Mouse (Mus musculus): Measurements from ENCODE around the gene Lsmem1.

Lsmem1 gene

DNA sequence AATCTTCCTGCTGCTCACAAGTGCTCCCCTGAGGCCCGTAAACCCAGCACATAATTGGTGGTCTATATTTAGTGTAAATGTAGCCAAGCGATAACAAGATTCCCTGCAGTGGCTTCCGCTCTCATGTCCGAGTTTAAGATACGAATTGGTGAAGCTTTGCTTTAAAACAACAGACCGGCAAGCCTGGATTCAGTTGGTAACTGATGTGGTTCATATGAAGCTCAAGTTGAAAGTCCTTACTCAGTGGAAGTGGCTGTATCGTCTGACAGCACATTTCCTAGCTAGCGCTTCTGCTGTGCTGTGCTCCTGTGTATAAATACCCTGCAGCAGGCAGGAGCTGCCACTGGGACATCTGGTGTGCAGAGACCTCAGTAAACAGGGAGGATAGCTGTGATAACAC is at the start of gene Lsmem1:
Lsmem1 (minus strand) TSS at position 189 of the 400 bp plus-strand sequence.
- DNase-seq (ENCODE audit: inconsistent age in 2 of 2, low spot score in 1 of 2), result peak in 1 of 2 experiments; percentile 46

DNA sequence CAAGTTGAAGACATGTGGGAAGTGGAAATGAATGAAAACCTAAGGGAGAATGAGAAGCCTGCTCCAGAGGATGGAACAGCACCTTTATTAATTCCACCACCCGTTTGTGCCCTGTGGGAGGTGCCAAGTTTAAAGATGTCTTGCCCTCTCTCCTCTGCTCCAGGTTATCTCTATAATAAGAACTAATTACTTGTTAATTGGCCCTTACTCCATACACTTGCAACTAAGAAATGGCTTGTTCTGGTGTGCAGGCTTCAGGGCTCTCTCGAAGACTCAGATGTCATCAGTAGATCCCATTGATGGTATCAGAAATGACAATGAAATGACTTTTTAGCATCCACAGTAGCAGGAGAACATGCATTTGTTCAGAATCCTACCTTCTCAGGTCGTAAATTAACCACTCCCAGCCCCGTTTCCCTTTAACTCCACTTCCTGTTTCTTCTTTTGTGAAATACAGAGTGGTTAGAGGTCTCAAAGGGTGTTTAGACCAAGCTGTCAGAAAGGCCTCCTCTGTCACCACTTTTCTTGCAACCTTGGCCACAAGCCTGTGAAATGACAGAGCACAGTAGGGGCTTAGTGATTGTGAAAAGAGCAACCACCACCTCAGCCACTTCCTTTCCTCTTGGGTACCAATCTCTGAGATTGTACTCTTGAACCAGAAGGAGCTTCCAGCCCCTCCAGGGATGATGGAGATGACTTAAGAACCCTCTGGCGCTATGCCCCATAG is 49.3 kb upstream of the Lsmem1 start, which contains the start of gene Ifrd1:
Ifrd1 (minus strand) TSS at position 51 of the 727 bp plus-strand sequence.
- DNase-seq (ENCODE audit: inconsistent age in 2 of 2, low spot score in 1 of 2), result peak in 1 of 2 experiments; percentile 48

DNA sequence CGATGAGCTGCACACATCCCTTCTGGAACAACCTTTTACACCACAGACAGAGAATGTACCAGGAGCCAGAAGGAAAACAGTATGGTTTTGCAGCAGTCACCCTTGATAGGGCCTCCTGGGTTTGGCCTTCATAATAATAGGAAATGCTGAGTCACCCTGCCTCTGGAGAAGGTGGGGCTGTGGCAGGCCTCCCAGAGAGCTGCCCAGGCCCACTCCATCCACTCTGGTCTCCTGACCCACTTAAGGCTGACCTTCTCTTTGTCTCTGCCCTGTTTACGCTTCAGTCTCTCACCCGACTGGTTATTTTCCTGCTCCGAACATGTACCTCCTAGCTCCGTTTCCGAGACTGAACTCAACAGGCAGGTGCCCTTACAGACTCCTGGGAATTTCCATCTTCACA is 48.7 kb upstream of the Lsmem1 start:
- DNase-seq (ENCODE audit: inconsistent age in 2 of 2, low spot score in 1 of 2), result peak; percentile 83 to 92

DNA sequence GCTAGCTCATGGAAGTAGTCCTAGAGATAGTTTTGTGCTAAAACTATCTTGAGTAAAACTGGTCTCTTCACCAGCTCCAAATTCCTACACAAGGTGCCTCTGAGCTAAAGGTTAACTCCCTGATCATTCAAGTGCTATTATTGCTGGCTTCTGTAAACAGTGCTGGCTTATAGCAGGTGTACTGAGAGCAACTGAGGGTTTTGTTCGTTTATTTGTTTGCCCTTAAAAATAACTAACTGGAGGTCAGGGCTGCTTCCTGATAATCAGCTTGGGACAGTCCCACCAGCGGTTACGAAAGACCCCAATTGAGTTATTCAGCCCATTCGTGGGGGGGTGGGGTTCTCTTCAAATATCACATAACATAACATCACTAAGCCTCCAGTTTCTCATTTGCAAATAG is 48.1 kb upstream of the Lsmem1 start:
- DNase-seq (ENCODE audit: inconsistent age in 2 of 2, low spot score in 1 of 2), result no peak

DNA sequence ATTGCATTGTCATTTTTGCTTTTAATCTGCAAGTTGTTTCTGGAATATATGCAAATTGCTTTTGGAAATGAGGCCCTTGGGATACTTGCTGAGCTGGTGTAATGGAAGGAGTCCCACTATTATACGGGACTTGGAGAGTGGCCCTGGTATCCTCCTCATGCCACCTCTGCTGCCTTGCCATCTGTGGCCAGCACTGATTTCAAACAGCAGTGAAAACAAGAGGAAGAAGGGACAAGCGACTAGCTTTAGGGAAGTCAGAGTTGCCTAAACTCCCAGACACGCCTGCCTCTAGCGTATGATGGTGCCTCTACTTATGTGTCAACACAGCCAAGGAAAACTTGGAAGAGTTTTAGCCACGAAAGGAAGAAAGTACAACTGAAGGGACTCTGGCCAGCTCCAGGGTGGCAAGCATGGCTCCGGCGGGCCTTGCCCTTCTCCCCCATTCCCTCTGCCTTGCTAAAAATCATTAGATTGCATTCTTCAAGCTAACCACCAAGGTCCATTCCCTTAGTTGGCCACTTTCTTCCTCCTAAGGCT is 46.2 kb upstream of the Lsmem1 start:
- peak in 1 of 2 experiments; percentile 49 for DNase-seq (ENCODE audit: inconsistent age in 2 of 2, low spot score in 1 of 2)

DNA sequence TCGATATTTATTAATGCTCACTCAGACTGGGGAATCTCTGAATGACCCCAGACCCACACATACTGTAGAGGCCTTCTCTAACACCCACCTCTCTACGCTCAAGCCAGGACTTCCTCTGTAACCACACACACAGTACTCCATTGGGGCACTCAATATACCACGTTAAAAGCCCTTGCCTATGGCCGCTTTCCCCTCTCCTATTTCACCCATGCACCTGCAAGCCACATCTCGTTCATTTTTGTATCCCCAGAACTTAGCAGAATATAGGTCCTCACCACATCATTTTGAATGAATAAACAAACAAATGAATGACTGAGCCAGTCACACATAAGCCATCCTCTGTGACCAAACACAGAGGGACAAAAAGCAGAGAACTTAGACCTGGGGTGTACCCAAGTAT is 45.6 kb upstream of the Lsmem1 start:
- peak in 1 of 2 experiments; percentile 26 for DNase-seq (ENCODE audit: inconsistent age in 2 of 2, low spot score in 1 of 2)

DNA sequence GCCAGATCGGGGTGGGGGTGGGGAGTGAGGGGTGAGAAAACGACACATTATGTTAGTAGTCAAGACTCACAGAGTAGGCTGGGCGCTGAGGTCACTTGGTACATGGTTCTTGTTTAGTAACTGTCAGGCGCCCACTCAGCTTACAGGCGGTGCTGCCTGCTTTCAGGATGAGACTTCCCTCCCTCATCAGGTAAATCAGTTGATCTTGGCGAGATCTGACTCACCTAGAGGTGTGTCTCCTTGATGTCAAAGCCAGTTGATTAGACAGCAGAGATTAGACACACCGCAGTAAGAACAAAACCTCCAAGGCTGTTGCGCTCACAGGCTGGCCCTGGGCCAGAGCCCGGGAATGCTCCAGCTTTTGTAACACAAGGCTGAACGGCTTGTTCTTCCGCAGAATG is 44.5 kb upstream of the Lsmem1 start:
- peak; percentile 93 to 96 for DNase-seq (ENCODE audit: inconsistent age in 2 of 2, low spot score in 1 of 2)

DNA sequence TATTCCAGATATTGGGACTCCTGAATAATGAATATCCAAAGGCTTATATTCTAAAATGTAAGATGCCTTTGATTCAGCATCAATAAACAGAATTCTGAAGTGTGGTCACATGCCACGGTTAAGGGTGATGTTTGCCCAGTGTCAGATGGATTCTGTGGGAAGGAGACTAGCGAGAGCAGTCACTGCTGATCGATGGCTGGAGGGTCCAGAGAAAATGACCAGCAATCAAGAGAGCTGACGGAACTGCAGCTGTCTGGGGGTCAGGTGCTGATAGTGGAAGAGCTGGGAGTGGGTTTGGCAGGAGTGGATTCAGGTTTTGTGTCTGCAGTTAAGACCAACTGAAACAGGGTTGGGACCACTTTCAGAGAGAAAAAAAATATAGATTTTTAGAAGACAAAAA is 44.0 kb upstream of the Lsmem1 start:
- peak in 1 of 2 experiments; percentile 38 for DNase-seq (ENCODE audit: inconsistent age in 2 of 2, low spot score in 1 of 2)

DNA sequence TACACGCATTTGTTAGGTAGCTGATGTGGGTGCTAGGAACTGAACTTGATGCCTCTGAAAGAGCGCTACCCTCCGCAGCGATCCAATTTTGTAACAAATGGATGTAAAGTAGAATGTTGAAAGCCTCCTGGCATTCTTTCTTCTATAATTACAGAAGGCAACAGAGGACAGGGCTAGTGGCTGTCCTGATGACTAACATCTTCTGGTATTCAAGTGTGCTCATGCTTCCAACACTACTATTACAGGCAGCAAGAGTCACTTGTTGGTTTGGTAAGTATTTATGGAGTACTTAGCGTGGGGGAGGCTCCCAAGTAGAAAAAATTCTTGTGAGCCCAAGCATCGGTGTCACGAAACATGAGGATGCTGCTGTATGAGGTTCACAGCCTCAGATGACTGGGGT is 39.9 kb upstream of the Lsmem1 start:
- DNase-seq (ENCODE audit: inconsistent age in 2 of 2, low spot score in 1 of 2), result no peak

DNA sequence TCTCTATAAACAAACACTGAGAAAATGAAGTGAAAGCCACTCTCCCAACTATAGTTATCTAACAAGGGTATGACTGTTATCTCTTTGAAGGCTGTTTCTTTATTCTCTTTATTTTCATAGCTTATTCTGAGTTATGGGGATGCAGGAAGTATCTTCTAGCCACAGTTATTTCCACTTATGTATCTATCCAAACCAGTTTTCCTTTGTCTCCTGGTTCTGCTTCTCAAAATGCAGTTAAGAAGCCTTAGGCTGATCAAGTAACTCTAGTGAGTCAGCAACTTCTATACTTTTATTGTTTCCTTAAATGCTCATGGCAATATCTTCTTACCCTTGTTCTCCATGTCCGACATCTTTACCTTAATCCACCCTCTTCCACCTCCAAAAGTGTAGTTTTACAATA is 32.9 kb upstream of the Lsmem1 start:
- no peak for DNase-seq (ENCODE audit: inconsistent age in 2 of 2, low spot score in 1 of 2)

DNA sequence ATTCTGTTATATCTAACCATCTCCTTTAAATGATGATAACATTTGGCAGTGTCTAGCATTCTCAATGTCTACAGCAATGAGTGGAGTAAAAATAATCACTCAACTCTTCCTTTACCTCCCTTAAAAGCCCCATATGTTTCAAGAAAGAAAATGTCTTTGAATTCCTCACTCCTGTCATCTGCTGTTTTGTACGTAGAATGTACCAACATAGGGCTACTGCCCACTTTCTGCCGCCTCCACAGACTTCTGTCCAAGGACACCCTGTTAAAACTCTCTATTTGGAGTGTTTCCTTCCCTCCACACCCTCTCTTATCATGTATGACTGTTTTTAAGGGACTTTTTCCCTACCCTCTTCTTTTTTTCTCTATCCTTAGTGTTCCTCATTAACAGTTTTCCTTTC is 32.3 kb upstream of the Lsmem1 start:
- no peak for DNase-seq (ENCODE audit: inconsistent age in 2 of 2, low spot score in 1 of 2)

DNA sequence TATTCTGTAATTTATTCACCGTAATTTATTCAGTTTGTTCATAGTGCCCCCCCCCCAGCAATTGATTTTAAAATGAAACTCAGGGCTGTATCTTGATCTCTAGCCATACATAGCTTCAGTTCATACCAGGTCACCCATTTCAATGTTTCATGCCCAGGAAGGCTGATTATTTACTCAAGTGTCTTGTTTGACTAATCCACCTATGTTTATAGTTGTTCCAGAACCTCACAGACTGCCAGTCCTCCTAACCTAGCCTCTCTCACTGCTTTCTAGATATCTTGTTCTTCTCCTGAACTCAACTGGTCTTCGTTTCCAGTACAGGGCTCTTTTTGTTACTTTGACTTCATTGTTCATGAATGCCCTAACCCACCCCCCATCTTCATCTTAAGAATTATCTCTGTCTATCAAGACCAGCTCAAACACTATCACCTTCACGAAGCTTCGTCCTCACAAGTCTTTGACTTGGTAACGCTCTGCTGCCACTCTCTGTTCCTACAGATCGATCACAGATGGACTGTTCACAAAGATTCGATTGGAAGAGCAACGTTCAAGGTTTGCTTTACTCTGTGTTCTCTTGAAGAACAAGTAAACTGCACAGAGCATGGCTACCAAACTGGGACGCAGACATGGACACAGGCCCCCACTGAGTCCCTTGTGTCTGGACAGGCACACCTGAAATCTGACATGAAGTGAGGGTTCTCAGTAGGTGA is 25.0 kb upstream of the Lsmem1 start:
- DNase-seq (ENCODE audit: inconsistent age in 2 of 2, low spot score in 1 of 2), result peak in 1 of 2 experiments; percentile 48

DNA sequence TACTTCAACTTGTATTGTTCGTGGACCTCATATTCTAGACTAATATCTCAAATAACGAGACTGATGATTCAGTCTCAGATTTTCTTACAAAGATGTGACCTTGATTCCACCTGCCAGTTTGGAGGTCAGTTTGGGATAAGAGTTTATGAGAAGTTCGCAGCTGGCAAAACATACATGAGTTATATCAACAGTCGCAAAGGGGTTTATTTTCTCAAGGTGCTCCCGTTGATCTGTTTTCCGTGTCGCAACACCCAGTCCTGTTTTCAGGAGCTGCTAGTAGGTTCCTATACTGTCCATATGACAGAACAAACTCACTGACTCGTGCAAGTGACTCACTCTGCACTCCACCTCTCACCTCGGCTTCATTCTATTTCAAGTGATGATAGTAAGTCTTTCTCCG is 24.4 kb upstream of the Lsmem1 start:
- DNase-seq (ENCODE audit: inconsistent age in 2 of 2, low spot score in 1 of 2), result no peak

DNA sequence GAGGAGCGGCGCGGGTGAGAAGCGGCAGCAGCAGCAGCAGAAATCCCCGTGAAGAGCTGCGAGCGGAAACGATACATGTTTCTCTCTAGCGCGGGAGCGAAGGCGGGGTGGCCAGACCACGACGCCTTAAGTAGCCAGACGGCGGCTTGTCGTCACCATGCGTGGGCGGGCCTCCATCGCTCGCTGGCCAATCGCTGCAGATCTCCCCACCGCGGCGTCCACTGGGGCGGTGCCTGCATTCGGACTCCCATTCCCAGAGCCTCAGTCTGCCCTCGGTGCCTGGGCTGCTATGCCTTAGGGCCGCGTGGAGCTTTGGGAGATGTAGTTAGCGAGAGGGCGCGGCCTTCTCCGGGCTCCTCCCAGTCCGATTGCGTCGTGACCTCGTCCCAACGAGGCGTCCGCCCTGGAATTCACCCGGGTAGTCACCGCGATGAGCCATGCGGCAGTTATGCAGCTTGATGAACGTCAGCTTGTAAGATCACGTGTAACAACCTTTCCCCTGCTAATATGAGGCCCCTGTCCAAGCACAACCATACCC is 23.9 kb upstream of the Lsmem1 start:
- DNase-seq (ENCODE audit: inconsistent age in 2 of 2, low spot score in 1 of 2), result peak; percentile 99

DNA sequence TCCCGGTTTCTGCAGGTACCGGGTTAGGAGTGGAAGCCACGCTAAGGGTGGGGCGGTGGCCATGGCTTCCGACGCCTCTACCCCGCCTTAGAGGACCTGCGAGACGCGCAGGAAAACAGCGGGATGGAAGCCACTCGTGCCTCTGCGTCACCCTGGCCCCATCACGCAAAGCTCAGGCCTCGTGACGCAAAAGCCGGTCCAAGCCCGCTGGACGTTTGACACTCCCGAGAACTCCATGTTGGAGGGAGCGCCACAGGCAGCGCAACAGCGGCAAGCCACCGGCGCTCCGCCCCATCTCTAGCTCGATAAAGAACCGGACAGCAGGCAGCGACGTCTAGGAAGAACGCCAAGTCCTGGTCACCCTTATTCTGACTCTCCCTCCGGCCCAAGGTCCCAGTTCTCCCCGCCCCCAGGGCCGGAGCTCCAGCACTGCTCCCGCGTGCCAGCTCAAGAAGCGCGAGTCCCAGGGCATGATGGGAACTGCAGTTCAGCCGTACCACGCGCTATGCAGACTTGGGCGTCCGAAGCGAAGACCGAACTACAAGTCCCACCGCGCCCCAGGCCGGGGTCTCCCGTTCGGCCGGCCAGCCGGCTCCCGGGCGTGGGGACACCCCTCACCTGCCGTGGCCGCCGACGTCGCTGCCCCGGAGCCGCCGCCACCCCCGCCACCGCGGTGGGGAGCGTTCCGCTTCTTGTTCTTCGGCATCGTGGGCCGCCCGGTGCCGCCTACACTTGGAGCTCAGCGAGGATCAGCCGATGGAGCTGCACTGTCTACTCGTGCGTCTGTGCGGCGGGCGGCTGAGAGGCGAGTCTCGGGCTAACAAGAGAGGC is 23.2 kb upstream of the Lsmem1 start:
- DNase-seq (ENCODE audit: inconsistent age in 2 of 2, low spot score in 1 of 2), result peak; percentile 98

DNA sequence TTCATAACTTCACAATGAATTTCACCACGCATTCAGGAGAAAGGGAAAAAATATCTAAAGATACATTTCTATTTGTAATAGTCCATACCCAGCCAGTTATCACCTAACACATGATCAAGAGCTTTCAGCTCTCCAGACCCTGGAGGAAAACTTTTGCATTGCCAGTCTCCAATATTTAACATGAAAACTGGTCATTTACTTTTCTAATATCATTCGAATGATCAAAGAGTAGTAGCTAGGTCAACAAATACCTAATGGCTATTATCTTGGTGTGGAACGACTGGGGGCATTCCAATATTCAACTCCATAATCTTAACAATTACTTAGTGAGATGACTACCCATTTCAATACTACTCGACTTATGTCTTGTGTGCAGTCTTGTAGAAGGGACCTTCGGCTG is 22.3 kb upstream of the Lsmem1 start:
- peak in 1 of 2 experiments; percentile 69 for DNase-seq (ENCODE audit: inconsistent age in 2 of 2, low spot score in 1 of 2)

DNA sequence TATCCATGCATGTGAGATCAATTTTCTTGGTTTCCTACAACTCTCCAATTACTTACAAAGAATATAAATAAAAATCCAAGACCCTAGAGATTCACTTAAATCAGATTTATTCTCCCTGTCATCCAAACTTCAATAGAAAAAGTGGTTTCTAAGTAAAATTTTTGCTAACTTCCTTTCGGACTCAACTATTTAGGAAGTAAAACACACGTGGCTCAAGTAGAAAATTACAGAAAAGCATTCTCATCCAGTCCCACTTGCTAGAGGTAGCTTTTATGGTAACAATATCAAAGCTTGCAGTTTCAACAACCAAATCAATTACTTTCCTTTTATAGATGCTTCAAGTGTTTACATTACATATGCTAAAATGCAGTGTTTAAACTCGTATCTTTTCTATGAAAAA is 21.6 kb upstream of the Lsmem1 start:
- DNase-seq (ENCODE audit: inconsistent age in 2 of 2, low spot score in 1 of 2), result no peak

DNA sequence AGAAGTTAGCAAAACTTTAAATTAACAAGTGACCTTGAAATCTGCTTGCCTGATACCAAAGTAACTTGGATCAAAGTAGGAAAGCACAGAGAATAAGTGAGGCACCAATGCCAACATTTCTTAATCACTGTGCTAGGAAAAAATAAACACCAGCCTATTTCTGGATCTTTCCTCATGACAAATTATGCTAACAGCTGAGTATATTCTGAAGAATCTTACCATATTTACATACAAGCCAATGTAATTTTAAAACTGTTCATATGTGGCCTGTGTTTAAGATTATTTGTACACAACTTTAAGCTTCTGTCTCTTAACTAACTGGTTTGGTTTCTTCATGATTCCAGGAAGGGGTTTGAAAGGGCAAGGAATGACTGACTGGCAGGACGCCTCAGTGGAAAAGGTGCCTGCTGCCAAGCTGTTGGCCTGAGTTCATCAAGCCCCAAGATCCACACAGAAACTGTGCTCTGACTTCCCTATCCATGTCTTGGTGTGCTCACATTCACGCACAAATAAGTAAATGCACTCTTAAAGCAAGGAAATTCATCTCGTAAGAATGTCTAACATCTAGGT is 20.8 kb upstream of the Lsmem1 start:
- DNase-seq (ENCODE audit: inconsistent age in 2 of 2, low spot score in 1 of 2), result peak; percentile 37 to 86

DNA sequence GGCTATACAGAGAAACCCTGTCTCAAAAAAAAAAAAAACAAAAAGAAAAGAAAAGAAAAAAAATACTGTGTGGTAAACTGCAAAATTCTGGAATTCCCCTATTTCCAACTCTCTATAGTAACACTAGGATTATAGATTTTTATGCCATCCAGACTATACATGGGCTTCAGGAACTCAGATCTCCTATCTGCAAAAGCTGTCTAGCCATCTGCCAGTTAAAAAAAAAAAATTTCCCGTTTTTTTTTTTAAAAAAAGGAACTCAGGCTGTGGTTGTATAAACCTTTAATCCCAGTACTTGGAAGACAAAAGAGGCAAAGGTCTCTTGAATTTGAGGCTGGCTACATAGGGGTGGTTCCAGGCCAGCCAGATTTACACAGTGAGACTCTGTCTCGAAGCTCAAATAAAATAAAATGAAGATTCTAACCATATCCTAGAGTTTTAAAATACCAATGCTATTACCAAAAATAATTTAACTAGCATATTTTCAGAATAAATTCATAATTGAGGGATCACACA is 19.2 kb upstream of the Lsmem1 start:
- no peak for DNase-seq (ENCODE audit: inconsistent age in 2 of 2, low spot score in 1 of 2)

DNA sequence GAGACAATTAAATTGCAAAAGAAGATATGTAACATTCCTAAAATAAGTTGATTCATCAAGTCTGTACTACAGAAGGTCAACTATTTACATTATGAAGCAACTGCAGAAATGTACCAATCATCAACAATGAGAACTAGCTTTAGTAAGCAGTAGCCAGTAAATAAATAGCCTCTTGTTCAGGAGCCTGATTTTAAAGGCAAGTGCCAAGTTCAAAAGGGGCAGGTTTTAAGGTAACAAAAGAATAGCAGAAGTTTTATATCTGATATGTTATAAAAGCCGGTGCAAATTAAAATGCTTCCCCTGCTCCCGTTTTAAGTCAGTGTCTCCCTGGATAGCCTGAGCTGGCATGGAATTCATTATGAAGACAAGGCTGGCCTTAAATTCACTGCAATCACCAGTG is 18.5 kb upstream of the Lsmem1 start:
- peak in 1 of 2 experiments; percentile 53 for DNase-seq (ENCODE audit: inconsistent age in 2 of 2, low spot score in 1 of 2)

All from adrenal gland, adult (tissue).